Mouse (Mus musculus): ENCODE measurements around the gene Nedd8.

Nedd8 gene

GRCm38 (mm10) chr14:55613346-55613745 is 58.6 kb downstream of the Nedd8 start:
- DNase-seq = no peak
